Mouse (Mus musculus) CD4-positive, CD25-positive, alpha-beta regulatory T cell, adult 4 months (primary cell): Measurements from ENCODE around the gene Cct4. TPM values are rescaled to one million over a fixed set of nuclear protein-coding genes. Genes with fewer than 3 reads are reported as not detected.

Experiments
- ATAC-seq: one replicate; pipeline ENCODE4 v1.8.0; 2017
- polyA plus RNA-seq, 2 experiments: library from polyadenylated mRNA; unstranded; fragments of 100-300 nt; shearing (Covaris generic); gene quantifications; one replicate each; pipeline ENCODE4 v1.2.1; 2017

The Cct4 gene
- polyA plus RNA-seq, 2 experiments from 2014 or later: 181 to 233 TPM

GRCm38 (mm10) chr11:23047663-23048582 is 57.6 kb downstream of the Cct4 start:
- ATAC-seq: no peak

DNA sequence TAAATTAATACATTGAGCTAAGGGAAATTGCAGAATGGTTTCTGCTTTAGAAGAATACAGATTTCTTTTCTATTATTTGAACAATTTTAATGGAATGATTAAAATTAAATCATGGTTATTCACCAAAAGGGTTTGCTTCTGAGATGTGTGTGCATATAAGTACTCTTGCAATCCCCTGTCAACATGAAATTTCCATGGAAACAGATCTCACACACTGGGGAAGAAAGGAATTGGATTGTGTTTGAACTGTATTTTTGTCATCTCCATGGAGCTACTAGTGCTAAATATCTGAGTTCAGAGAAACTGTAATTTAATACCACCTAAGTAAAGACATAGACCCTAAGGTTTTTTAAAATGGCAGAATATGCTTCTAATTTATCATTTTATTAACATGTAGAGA is 59.3 kb downstream of the Cct4 start:
- ATAC-seq: no peak

- no peak for ATAC-seq
These were observed 62.0 kb downstream of the Cct4 start for GRCm38 (mm10) chr11:23052353-23052752.

Other genes starting within 250 kb of the Cct4 start
- gene B3gnt2, start 129.6 kb upstream of the Cct4 start, polyA plus RNA-seq: 10 to 100 TPM in 1 of 2 experiments, 1 to 10 TPM in 1; 7.0 to 16.4 TPM
- gene Zrsr1, start 18.5 kb upstream of the Cct4 start, polyA plus RNA-seq: 10 to 100 TPM in 1 of 2 experiments, 1 to 10 TPM in 1; 8.2 to 10.2 TPM
- gene Gm28048, start 8.4 kb upstream of the Cct4 start, polyA plus RNA-seq: 10 to 100 TPM; 25.1 to 38.5 TPM
- 10 to 100 TPM; 78.2 to 81.2 TPM for gene Commd1, start 8.1 kb upstream of the Cct4 start, polyA plus RNA-seq
- 1 to 10 TPM; 3.1 to 3.8 TPM for gene Fam161a, start 17.0 kb downstream of the Cct4 start, polyA plus RNA-seq